Mouse (Mus musculus): ENCODE measurements around the gene Copz2. TPM values are rescaled to one million over a fixed set of nuclear protein-coding genes. Genes with fewer than 3 reads are reported as not detected.
A peak's percentile ranks its signal among the peaks of the same experiment; 100 is the strongest.
"Not testable (repeated sequence)": the region's sequence is repeated elsewhere in the genome, so short reads cannot be mapped to it uniquely, and the experiment has no call there.

Gene Copz2
- 2.0 and 4.2 TPM in 2 replicates for total RNA-seq (2015)
- total RNA-seq (2017) = 0.28 and 0.92 TPM in 2 replicates

GRCm38 (mm10) chr11:96849681-96850467 is at the start of gene Copz2:
Gene Copz2 (plus strand): TSS chr11:96849870.
- peak; percentile 73 for ATAC-seq (ENCODE audit: poor library complexity, severe bottlenecking)

- ATAC-seq (ENCODE audit: poor library complexity, severe bottlenecking) = no peak
These were observed 44.1 kb upstream of the Copz2 start for GRCm38 (mm10) chr11:96805606-96806005.

- ATAC-seq (ENCODE audit: poor library complexity, severe bottlenecking) = no peak
These were observed 41.6 kb upstream of the Copz2 start for GRCm38 (mm10) chr11:96808066-96808465.

- ATAC-seq (ENCODE audit: poor library complexity, severe bottlenecking) = no peak
These were observed 40.0 kb upstream of the Copz2 start for GRCm38 (mm10) chr11:96809562-96810235.

- ATAC-seq (ENCODE audit: poor library complexity, severe bottlenecking) = not testable (repeated sequence)
These were observed 38.5 kb upstream of the Copz2 start for GRCm38 (mm10) chr11:96811188-96811587.

GRCm38 (mm10) chr11:96813455-96813854 is 36.2 kb upstream of the Copz2 start:
- ATAC-seq (ENCODE audit: poor library complexity, severe bottlenecking) = no peak

GRCm38 (mm10) chr11:96813920-96814319 is 35.8 kb upstream of the Copz2 start:
- no peak for ATAC-seq (ENCODE audit: poor library complexity, severe bottlenecking)

GRCm38 (mm10) chr11:96814443-96814842 is 35.2 kb upstream of the Copz2 start:
- ATAC-seq (ENCODE audit: poor library complexity, severe bottlenecking) = no peak

- no peak for ATAC-seq (ENCODE audit: poor library complexity, severe bottlenecking)
These were observed 33.8 kb upstream of the Copz2 start for GRCm38 (mm10) chr11:96815895-96816294.

- no peak for ATAC-seq (ENCODE audit: poor library complexity, severe bottlenecking)
These were observed 33.2 kb upstream of the Copz2 start for GRCm38 (mm10) chr11:96816494-96816893.

- ATAC-seq (ENCODE audit: poor library complexity, severe bottlenecking) = no peak
These were observed 32.7 kb upstream of the Copz2 start for GRCm38 (mm10) chr11:96816979-96817378.

- ATAC-seq (ENCODE audit: poor library complexity, severe bottlenecking) = no peak
These were observed 31.5 kb upstream of the Copz2 start for GRCm38 (mm10) chr11:96818128-96818710.

- ATAC-seq (ENCODE audit: poor library complexity, severe bottlenecking) = no peak
These were observed 27.7 kb upstream of the Copz2 start for GRCm38 (mm10) chr11:96821956-96822355.

GRCm38 (mm10) chr11:96822675-96823470 is 26.8 kb upstream of the Copz2 start:
- ATAC-seq (ENCODE audit: poor library complexity, severe bottlenecking) = peak; percentile 17; the same call in 1 of the 2 replicates

- no peak for ATAC-seq (ENCODE audit: poor library complexity, severe bottlenecking)
These were observed 26.2 kb upstream of the Copz2 start for GRCm38 (mm10) chr11:96823471-96823837.

GRCm38 (mm10) chr11:96823880-96824782 is 25.5 kb upstream of the Copz2 start:
- ATAC-seq (ENCODE audit: poor library complexity, severe bottlenecking) = peak; percentile 99

GRCm38 (mm10) chr11:96824783-96825495 is 24.7 kb upstream of the Copz2 start:
- ATAC-seq (ENCODE audit: poor library complexity, severe bottlenecking) = no peak

GRCm38 (mm10) chr11:96826481-96826880 is 23.2 kb upstream of the Copz2 start:
- ATAC-seq (ENCODE audit: poor library complexity, severe bottlenecking) = no peak

GRCm38 (mm10) chr11:96827062-96827581 is 22.5 kb upstream of the Copz2 start:
- no peak for ATAC-seq (ENCODE audit: poor library complexity, severe bottlenecking)

Measured in megakaryocyte, adult 5-6 weeks (primary cell).